Mouse (Mus musculus) liver, embryonic 14.5 days (tissue): ENCODE data around the gene Ubl3.

Experiments used
- CTCF ChIP-seq: IDR thresholded peaks from 2 replicates; pipeline ENCODE4 v1.5.1; 2016; ENCODE audit warnings: antibody characterized with exemption, low read depth, control low read depth
- EP300 ChIP-seq: IDR thresholded peaks from 2 replicates; pipeline ENCODE4 v1.6.1; 2016; ENCODE audit warnings: antibody characterized with exemption, low read depth

DNA sequence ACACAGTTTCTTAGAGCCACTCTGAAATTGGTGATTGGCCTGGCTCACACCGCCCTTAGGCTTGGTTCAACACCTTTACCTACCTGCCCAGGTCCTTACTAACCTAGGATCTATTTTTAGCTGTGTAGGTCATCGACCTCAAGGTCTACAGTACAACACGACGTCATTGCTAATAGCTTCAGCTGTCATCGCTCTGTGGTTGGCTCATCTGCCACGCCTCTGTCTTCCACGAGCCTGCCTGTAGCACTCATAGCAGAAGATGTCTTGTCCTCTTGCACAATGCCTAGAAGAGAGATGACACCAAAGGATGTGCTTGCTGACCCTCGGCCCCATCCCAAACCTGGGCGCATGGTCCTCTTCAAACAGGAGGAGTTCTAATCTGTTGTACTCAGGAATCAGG, 24.7 kb upstream of the Ubl3 start:
- TF ChIP-seq EP300 (no peak), CTCF (no peak)
